Mouse (Mus musculus) hindbrain, postnatal 0 days (tissue): Measurements from ENCODE around the gene Itgav. TPM values are rescaled to one million over a fixed set of nuclear protein-coding genes. Genes with fewer than 3 reads are reported as not detected.
"Not testable (repeated sequence)": the region's sequence is repeated elsewhere in the genome, so short reads cannot be mapped to it uniquely, and the experiment has no call there.

Experiments used
- ATAC-seq: fragments of 200-750 bp; cut with Nextera tagmentation; 2 replicates; pipeline ENCODE4 v1.8.0; 2017; ENCODE audit warnings: mild to moderate bottlenecking, moderate TSS enrichment, moderate library complexity
- DNase-seq: peaks from one replicate; pipeline ENCODE4 v3.0.0-alpha.2; 2015; ENCODE audit warnings: low spot score
- H3K27ac ChIP-seq: fragments of 300-500 bp; sonication (generic); 2 replicates; pipeline ENCODE4 v1.5.1; 2014; ENCODE audit warnings: mild to moderate bottlenecking
- H3K27me3 ChIP-seq: fragments of 300-500 bp; sonication (generic); 2 replicates; pipeline ENCODE4 v1.6.1; 2014; ENCODE audit warnings: low read length, mixed read lengths; ENCODE audit not compliant: insufficient read depth
- H3K36me3 ChIP-seq: fragments of 300-500 bp; sonication (generic); 2 replicates; pipeline ENCODE4 v1.6.1; 2014; ENCODE audit warnings: low read length, mixed read lengths; ENCODE audit not compliant: insufficient read depth
- H3K4me1 ChIP-seq: fragments of 300-500 bp; sonication (generic); 2 replicates; pipeline ENCODE4 v1.6.1; 2014; ENCODE audit warnings: antibody characterized with exemption, low read length, mixed read lengths; ENCODE audit not compliant: insufficient read depth
- H3K4me2 ChIP-seq: fragments of 300-500 bp; sonication (generic); 2 replicates; pipeline ENCODE4 v1.6.1; 2014; ENCODE audit warnings: low read depth, mild to moderate bottlenecking, low read length, moderate library complexity, mixed read lengths
- H3K4me3 ChIP-seq: fragments of 300-500 bp; sonication (generic); 2 replicates; pipeline ENCODE4 v1.5.1; 2014; ENCODE audit warnings: low read length
- H3K9ac ChIP-seq: fragments of 300-500 bp; sonication (generic); replicated peaks from 2 replicates; pipeline ENCODE4 v1.6.1; 2014; ENCODE audit warnings: mild to moderate bottlenecking, low read length, moderate library complexity, mixed read lengths
- H3K9me3 ChIP-seq: fragments of 300-500 bp; sonication (generic); 2 replicates; pipeline ENCODE4 v1.6.1; 2016; ENCODE audit warnings: low read length, mixed read lengths
- CTCF ChIP-seq: IDR thresholded peaks from 2 replicates; pipeline ENCODE4 v1.5.1; 2016; ENCODE audit warnings: antibody characterized with exemption, control low read depth, low read depth
- WGBS: fragments of 180-500 bp; shearing (Covaris S2); extraction: QIAGEN DNeasy Blood & Tissue Kit; methylation state at CpG from one replicate; pipeline ENCODE4 v1.1.7; 2014; 5-methylcytosine and 5-hydroxymethylcytosine counted together
- polyA plus RNA-seq: library from polyadenylated mRNA; unstranded; fragments of >200 nt; fragmentation: Nextera tagmentation; extraction: Ambion mirVana; gene quantifications from 2 replicates; pipeline ENCODE4 v1.2.1, GENCODE M21; 2015
- total RNA-seq: library from RNA; depleted of rRNA; stranded (reverse); fragments of >200 nt; gene quantifications from 2 replicates; pipeline ENCODE4 v1.2.3, GENCODE M21; 2014

Itgav gene
- total and polyA plus RNA-seq, 2 experiments from 2014 or later, result 30.8 to 47.4 TPM

- H3K4me2 ChIP-seq, result no peak overlapping the region
- no peak overlapping the region for H3K27ac ChIP-seq
- TF ChIP-seq CTCF, result no peak
- ATAC-seq (no peak), DNase-seq (no peak)
- H3K9ac ChIP-seq, result no peak overlapping the region
- H3K4me3 ChIP-seq, result no peak overlapping the region
- H3K9me3 ChIP-seq, result no peaks in the 10 kb centered on the region
- no peaks in the 10 kb centered on the region for H3K4me1 ChIP-seq
- no peaks in the 10 kb centered on the region for H3K36me3 ChIP-seq
- H3K27me3 ChIP-seq, result no peaks in the 10 kb centered on the region
- WGBS, result 73% methylated on average over 11 of the region's 11 CpGs
Measured at GRCm38 (mm10) chr2:83709896-83710524, 14.2 kb upstream of the Itgav start.

- not testable (repeated sequence) for DNase-seq, H3K4me2 ChIP-seq, H3K9ac ChIP-seq, H3K4me1 ChIP-seq, H3K9me3 ChIP-seq, H3K36me3 ChIP-seq, H3K27me3 ChIP-seq, H3K4me3 ChIP-seq, ATAC-seq, H3K27ac ChIP-seq
- 82% methylated on average over 7 of the region's 7 CpGs for WGBS
Measured at GRCm38 (mm10) chr2:83713281-83713680, 10.9 kb upstream of the Itgav start.

DNA sequence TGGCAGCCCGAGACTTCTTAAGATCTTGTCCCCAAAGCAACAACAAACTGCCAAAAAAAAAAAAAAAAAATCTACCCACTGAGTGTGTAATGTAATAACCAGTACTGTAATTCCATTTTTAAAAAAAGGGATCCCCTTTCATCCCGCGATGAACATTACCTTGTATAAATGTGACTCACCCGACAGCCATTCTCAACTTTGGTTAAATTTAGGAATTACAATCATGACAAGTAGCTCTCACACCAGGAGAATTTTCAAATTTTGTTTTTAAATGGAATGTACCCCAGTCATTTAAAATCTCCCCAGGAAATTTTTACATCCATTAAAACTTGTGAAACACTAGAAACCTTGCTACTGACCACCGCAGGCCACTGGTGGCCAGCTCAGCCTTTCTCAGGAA is 10.3 kb upstream of the Itgav start:
- Histone ChIP-seq H3K4me1 (no peaks in the 10 kb centered on the region), H3K27ac (no peak overlapping the region), H3K4me3 (no peak overlapping the region), H3K36me3 (no peaks in the 10 kb centered on the region), H3K9ac (no peak overlapping the region), H3K9me3 (no peaks in the 10 kb centered on the region), H3K4me2 (no peak overlapping the region), H3K27me3 (no peaks in the 10 kb centered on the region)
- DNase-seq, result no peak
- ATAC-seq, result no peak
- WGBS, result 87% methylated on average over 5 of the region's 5 CpGs
- TF ChIP-seq CTCF, result no peak

DNA sequence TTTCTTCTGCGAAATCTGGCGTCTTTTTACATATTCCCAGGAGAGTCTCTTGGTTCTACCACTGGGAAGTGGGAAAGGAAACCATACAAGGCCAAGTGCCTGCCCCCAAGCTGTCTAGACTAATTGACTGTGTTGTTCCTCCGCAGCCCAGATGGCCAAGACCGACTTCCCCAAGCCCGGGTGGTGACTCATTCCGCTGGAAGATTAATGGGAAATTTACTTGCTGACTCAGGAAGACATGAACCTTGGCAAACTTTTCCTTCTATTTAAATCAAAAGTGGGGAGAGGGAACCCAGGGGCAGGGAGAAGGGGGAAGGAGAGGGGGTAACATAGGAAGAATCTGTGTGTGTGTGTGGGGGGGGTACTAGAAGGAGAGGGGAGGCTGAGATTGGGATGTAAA is 9.4 kb upstream of the Itgav start:
- Histone ChIP-seq H3K27me3 (no peaks in the 10 kb centered on the region), H3K4me3 (no peak overlapping the region), H3K36me3 (no peaks in the 10 kb centered on the region), H3K27ac (no peak overlapping the region), H3K4me1 (no peaks in the 10 kb centered on the region), H3K9me3 (no peaks in the 10 kb centered on the region), H3K4me2 (no peak overlapping the region), H3K9ac (no peak overlapping the region)
- WGBS, result 24% methylated on average over 6 of the region's 6 CpGs
- TF ChIP-seq CTCF, result no peak
- peak; percentile 65 for DNase-seq
- peak; percentile 73; the same call in 1 of the 2 replicates for ATAC-seq

DNA sequence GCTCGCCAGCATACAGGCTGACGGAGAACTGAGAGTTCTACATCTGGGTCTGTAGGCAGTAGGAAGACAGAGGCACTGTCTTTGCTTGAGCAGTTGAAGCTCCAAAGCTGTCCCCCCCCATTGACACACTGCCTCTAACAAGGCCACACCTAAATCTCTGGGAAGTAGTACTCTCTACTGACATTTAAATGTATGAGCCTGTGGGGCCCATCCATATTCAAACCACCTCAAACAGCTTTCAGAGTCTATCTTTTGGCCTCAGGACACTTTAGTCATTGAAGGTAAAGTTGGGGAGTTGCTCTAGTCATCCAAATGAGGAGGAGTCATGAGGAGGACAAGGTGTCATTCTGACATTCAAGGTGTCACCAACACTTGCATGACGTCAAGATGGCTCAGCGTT is 5.9 kb upstream of the Itgav start:
- DNase-seq, result no peak
- Histone ChIP-seq H3K4me3 (no peak overlapping the region), H3K9me3 (no peaks in the 10 kb centered on the region), H3K4me2 (no peak overlapping the region), H3K27ac (no peak overlapping the region), H3K36me3 (no peaks in the 10 kb centered on the region), H3K4me1 (no peaks in the 10 kb centered on the region), H3K9ac (no peak overlapping the region), H3K27me3 (no peaks in the 10 kb centered on the region)
- no peak for ATAC-seq
- 92% methylated on average over 4 of the region's 4 CpGs for WGBS
- no peak for TF ChIP-seq CTCF

DNA sequence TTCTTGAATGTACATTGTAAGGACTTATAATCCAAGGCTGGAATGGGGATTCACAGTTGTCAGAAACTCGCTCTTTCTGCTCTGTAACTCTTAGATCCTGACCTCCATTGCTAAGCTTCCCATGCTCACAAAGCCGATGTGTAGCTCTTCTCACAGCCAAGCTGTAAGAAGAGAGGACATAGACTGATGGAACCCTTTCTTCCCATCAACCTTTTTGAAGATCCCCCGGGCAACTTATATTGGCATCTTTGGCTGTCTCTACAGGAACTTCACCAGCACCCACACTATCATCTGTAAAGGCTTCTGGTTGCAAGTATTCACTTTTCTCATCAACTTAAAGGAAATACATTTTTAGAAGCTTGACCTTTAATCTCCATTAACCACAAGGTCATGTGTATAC is 2.6 kb upstream of the Itgav start:
- no peak overlapping the region for H3K9ac ChIP-seq
- no peak for DNase-seq
- WGBS, result 84% methylated on average over 3 of the region's 3 CpGs
- H3K27ac ChIP-seq, result no peak overlapping the region
- H3K9me3 ChIP-seq, result no peaks in the 10 kb centered on the region
- TF ChIP-seq CTCF, result no peak
- H3K36me3 ChIP-seq, result no peaks in the 10 kb centered on the region
- no peaks in the 10 kb centered on the region for H3K4me1 ChIP-seq
- H3K27me3 ChIP-seq, result no peaks in the 10 kb centered on the region
- H3K4me3 ChIP-seq, result no peak overlapping the region
- H3K4me2 ChIP-seq, result no peak overlapping the region
- no peak for ATAC-seq

DNA sequence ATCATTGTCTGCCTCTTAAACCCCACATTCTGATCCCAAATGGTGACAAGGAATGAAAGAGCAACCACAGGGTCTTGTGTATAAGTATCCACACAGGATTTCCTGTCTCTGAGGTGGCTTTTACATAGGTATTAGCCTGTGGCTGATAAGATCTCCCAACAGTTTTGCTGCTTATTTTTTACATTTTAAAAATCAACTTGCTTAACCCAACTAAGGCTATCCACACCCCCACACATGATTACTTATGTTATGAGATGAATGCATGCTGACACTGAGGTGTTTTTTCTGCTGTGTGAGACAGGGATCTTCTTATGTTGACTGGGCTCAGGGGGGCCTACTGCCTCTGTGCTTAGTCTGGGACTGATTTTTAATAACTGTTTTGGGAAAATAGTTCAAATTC is 1.3 kb upstream of the Itgav start:
- no peak overlapping the region for H3K4me3 ChIP-seq
- TF ChIP-seq CTCF, result no peak
- H3K27me3 ChIP-seq, result no peaks in the 10 kb centered on the region
- ATAC-seq (no peak), DNase-seq (no peak)
- no peak overlapping the region for H3K9ac ChIP-seq
- no peaks in the 10 kb centered on the region for H3K9me3 ChIP-seq
- no peaks in the 10 kb centered on the region for H3K36me3 ChIP-seq
- no peaks in the 10 kb centered on the region for H3K4me1 ChIP-seq
- no peak overlapping the region for H3K27ac ChIP-seq
- H3K4me2 ChIP-seq, result no peak overlapping the region
